In the genomic region with DNA sequence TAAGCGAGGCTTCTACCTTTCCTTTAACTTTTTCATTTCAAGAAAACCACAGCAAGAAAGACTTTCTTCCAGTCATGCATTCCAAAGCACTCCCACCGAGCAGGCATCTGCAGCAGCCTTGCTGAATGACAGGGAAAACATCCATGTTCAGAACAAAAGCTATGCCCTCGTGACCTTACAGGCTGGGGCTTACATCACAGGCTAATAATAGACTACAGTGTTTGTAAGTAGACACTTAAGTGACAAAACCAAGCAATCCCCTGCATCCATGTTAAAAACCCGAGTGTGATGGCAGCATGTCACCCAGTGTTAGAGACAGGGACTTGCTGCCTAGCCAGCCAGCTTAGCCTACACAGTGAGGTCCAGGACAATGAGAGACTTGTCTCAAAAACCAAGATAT, we compare ENCODE assay signal across 9 mouse cellular contexts.
DNase-seq lines count a peak whose midpoint lies in the region; ATAC-seq and TF ChIP-seq lines count a peak whose summit lies in the region.
"Had no signal": no experiment of that assay in that cellular context is flagged by ENCODE, and none has a peak within 500 bp of the region (broad histone marks: within the 10 kb centered on the region; RNA-seq: fewer than 3 reads in every experiment).

No protein-coding gene starts in this region.

- H3K4me3 ChIP-seq in lung, embryonic 14.5 days (ENCODE audit: low read depth, low read length): no peak overlapping the region
- H3K4me3 ChIP-seq in heart, embryonic 11.5 days (ENCODE audit: low read depth, low read length): no peak overlapping the region
- H3K4me3 ChIP-seq in lung, postnatal 0 days (ENCODE audit: low read depth, low read length): no peak overlapping the region

- H3K9me3 ChIP-seq in lung, embryonic 14.5 days (ENCODE audit: low read depth, low read length): no peaks in the 10 kb centered on the region
- no peaks in the 10 kb centered on the region for H3K9me3 ChIP-seq in heart, embryonic 11.5 days (replicated peaks; ENCODE audit: control insufficient read depth, low read length)
- H3K9me3 ChIP-seq in lung, postnatal 0 days (ENCODE audit: low read length): no peaks in the 10 kb centered on the region

- H3K27ac ChIP-seq in lung, embryonic 14.5 days (ENCODE audit: low read depth): peak overlapping the region; percentile 33; the same call in 1 of the 2 replicates
- H3K27ac ChIP-seq in heart, embryonic 11.5 days (ENCODE audit: low read depth, low read length): peak overlapping the region; percentile 95
- H3K27ac ChIP-seq in lung, postnatal 0 days (ENCODE audit: low read length): no peak overlapping the region

- no peaks in the 10 kb centered on the region for H3K36me3 ChIP-seq in lung, embryonic 14.5 days (ENCODE audit: insufficient read depth)
- H3K36me3 ChIP-seq in heart, embryonic 11.5 days (ENCODE audit: control insufficient read depth, insufficient read depth, low read length): no peaks in the 10 kb centered on the region
- no peaks in the 10 kb centered on the region for H3K36me3 ChIP-seq in lung, postnatal 0 days (ENCODE audit: insufficient read depth, low read length)

- peaks cover 44% of the 10 kb centered on the region for H3K4me1 ChIP-seq in lung, embryonic 14.5 days (ENCODE audit: insufficient read depth)
- H3K4me1 ChIP-seq in heart, embryonic 11.5 days (ENCODE audit: control insufficient read depth, insufficient read depth, low read length): peaks cover 62% of the 10 kb centered on the region
- peaks cover 18% of the 10 kb centered on the region; the same call in 1 of the 2 replicates for H3K4me1 ChIP-seq in lung, postnatal 0 days (ENCODE audit: insufficient read depth, low read depth, low read length)

- no peaks in the 10 kb centered on the region for H3K27me3 ChIP-seq in lung, embryonic 14.5 days (ENCODE audit: insufficient read depth, low read length)
- no peaks in the 10 kb centered on the region for H3K27me3 ChIP-seq in heart, embryonic 11.5 days (ENCODE audit: control insufficient read depth, insufficient read depth, low read length)
- no peaks in the 10 kb centered on the region for H3K27me3 ChIP-seq in lung, postnatal 0 days (replicated peaks; ENCODE audit: insufficient read depth, low read length)

- H3K4me2 ChIP-seq in lung, embryonic 14.5 days: no peak overlapping the region
- H3K4me2 ChIP-seq in heart, embryonic 11.5 days: peak overlapping the region; percentile 46
- H3K4me2 ChIP-seq in lung, postnatal 0 days (replicated peaks; ENCODE audit: low read depth, low read length): no peak overlapping the region

- no peak for TF ChIP-seq CTCF in lung, embryonic 14.5 days (IDR thresholded peaks at IDR 0.05; ENCODE audit: low read depth)
- no peak for TF ChIP-seq CTCF in lung, postnatal 0 days (IDR thresholded peaks at IDR 0.05)

- no peak for TF ChIP-seq EP300 in lung, postnatal 0 days (IDR thresholded peaks at IDR 0.05)

- no peak overlapping the region for H3K9ac ChIP-seq in lung, embryonic 14.5 days
- H3K9ac ChIP-seq in heart, embryonic 11.5 days (ENCODE audit: low read depth, low read length): peak overlapping the region; percentile 11; the same call in 1 of the 2 replicates
- no peak overlapping the region for H3K9ac ChIP-seq in lung, postnatal 0 days (replicated peaks; ENCODE audit: low read depth)

- peak; percentile 77 for DNase-seq in lung, embryonic 14.5 days
- DNase-seq in lung, adult 18-20 months: no peak
- DNase-seq in lung, postnatal 0 days (ENCODE audit: low spot score): peak; percentile 59
- no peak for DNase-seq in adrenal gland, postnatal 10 days
- no peak for DNase-seq in frontal cortex, postnatal 36 days (ENCODE audit: low spot score in 2 of 2)
- DNase-seq in right cerebral cortex, adult 2 months (ENCODE audit: low spot score in 2 of 2): no peak
- DNase-seq in cerebellum, adult 11 months: no peak
- DNase-seq: thymus, postnatal 25 days had no signal

- ATAC-seq in lung, embryonic 14.5 days (ENCODE audit: insufficient read depth): peak; percentile 37
- peak; percentile 43; the same call in 1 of the 2 replicates for ATAC-seq in heart, embryonic 11.5 days (replicated peaks; ENCODE audit: insufficient number of reproducible peaks, low FRiP score, low TSS enrichment)
- ATAC-seq in lung, postnatal 0 days: peak; percentile 43

- 19% methylated on average over 4 of the region's 4 CpGs for WGBS in lung, embryonic 14.5 days
- 5% methylated on average over 4 of the region's 4 CpGs for WGBS in heart, embryonic 11.5 days (ENCODE audit: insufficient replicate concordance)
- 24% methylated on average over 4 of the region's 4 CpGs for WGBS in lung, postnatal 0 days

Comparison
In these comparisons a context has a peak if more than half of its experiments do, and no peak if none do; other contexts are left out.
1. DNase-seq: peak in lung, embryonic 14.5 days (single experiment) and lung, postnatal 0 days (single experiment); none in lung, adult 18-20 months (0 of 2), adrenal gland, postnatal 10 days (single experiment), frontal cortex, postnatal 36 days (0 of 2), right cerebral cortex, adult 2 months (0 of 2) and cerebellum, adult 11 months (single experiment).
2. Peak in every context shown above with its lines, with median percentiles within 50 percentile points of each other: ATAC-seq.